Mouse (Mus musculus) naive thymus-derived CD4-positive, alpha-beta T cell, adult 2 months (primary cell): ENCODE results near the gene Runx2.

Experiments used
- DNase-seq: peaks from one replicate; pipeline ENCODE4 v3.0.0-alpha.2; 2011; ENCODE audit warnings: low read depth

The Runx2 gene

GRCm38 (mm10) chr17:44620456-44620855 lies 194.1 kb downstream of the Runx2 start:
- no peak for DNase-seq

DNA sequence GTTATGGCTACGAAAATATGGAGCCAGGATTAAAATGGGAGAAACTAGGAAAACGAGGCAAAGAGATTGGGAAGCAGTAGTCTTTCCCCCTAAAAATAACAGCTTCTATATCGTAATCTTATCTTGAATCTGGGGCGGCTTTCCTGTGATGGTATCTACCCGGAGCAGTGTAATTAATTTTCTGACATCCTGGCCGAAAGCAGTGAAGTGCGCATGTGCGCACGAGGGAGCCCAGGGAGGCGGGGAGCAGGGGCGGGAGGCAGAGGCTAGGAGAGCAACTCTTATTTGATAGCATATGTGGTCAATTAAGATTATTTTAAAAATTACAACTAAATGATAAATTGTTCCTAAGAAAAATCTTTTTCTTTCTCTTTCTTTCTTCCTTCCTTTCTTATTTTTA lies 195.9 kb downstream of the Runx2 start:
- DNase-seq, result no peak

- DNase-seq, result no peak
Measured at GRCm38 (mm10) chr17:44618175-44618574, 196.4 kb downstream of the Runx2 start.

DNA sequence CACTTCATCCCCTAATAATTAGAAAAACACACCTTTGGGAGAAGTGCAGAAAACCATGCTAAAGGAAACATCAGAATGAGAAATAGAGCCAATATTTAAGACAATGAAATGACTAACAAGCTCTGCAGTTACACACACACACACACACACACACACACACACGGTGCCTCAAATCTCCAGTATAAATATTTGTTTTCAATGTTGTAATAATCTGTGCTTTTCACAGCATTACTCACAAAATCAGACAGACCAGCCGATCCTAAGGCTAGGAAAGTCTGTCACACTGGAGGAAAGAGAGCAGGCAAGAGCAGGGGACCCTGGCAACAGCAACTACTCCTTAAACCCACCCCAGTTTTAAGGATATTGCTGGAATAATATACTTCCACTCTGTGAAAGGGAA lies 196.9 kb downstream of the Runx2 start:
- DNase-seq, result no peak

- no peak for DNase-seq
Measured at GRCm38 (mm10) chr17:44613716-44614715, 200.6 kb downstream of the Runx2 start.

- no peak for DNase-seq
Measured at GRCm38 (mm10) chr17:44612641-44613040, 202.0 kb downstream of the Runx2 start.

DNA sequence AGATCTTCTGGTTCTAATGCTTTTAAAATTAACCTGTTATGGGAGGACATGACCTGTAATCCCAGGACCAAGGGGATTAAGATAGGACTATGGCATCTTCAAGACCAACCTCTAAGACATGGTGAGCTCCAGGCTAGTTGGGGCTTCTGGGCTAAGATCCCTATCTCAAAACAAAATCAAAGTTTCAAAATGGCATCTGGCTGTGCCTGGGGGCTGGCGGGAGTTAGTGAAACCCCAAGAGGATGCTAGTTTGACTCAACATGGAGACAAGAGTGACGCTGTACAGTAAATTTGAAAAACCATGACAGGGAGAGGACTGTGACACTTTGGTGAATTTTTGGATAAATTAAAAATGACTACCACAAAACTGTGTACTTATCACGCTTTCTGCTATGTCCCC lies 202.6 kb downstream of the Runx2 start:
- DNase-seq, result no peak

DNA sequence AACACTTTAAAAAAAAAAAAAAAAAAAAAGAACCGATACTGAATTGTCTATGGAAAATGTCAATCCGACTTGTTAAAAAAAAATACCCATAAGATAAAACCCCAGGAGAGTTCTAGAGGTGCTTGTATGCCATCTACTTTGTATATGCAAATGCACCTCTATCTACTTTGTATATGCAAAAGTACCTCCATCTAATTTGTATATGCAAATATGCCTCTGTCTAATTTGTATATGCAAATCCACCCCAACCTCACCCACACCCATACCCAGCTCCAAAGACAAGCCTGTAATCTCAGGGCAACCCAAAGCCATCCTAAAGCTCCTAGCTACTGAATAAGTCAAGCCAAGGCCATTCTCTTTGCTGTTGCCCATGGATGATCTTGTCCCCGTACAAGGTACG lies 203.1 kb downstream of the Runx2 start:
- no peak for DNase-seq

- DNase-seq, result no peak
Measured at GRCm38 (mm10) chr17:44610828-44611227, 203.8 kb downstream of the Runx2 start.

- no peak for DNase-seq
Measured at GRCm38 (mm10) chr17:44609897-44610641, 204.5 kb downstream of the Runx2 start.

DNA sequence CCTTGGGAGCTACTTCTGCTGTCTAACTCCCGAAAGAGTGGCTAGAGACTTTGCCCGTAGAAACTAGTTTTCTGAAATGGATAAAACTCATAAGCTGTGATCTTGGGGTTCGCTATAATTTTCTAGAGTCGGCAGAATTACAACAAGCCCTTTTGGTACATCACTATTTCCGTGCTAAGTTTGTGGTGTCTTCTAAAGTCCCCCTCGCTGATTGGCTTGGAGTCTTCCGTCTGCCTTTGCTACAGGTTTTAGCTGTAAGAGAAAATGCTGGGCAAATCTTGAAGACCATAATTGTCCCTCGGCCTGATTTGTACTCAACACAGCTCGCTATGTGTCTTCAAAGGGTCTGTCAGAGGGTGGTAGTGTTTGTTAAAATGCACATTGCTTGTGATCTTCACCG lies 205.2 kb downstream of the Runx2 start:
- DNase-seq, result no peak

GRCm38 (mm10) chr17:44608907-44609306 lies 205.7 kb downstream of the Runx2 start:
- no peak for DNase-seq

- DNase-seq, result no peak
Measured at GRCm38 (mm10) chr17:44607383-44607782, 207.2 kb downstream of the Runx2 start.

DNA sequence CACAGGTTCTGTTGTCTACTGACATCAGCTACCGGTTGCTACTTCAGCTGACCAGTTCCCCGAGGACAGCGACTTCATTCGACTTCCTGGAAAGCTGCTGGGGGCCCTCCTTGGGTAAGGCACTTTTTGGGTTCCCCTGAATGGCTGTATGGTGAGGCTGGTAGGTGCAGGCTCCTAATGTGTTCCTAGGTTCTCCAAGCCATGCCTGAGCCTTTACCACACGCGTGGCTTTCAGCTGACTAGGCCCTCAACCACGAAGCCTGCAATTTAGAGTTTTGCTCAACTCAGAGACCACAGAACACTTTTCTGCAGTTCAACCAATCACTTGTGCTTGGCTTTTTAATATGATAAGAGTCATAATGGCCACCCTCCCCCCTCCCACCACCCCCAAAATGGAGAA lies 208.4 kb downstream of the Runx2 start:
- no peak for DNase-seq

- DNase-seq, result no peak
Measured at GRCm38 (mm10) chr17:44605749-44606148, 208.8 kb downstream of the Runx2 start.

DNA sequence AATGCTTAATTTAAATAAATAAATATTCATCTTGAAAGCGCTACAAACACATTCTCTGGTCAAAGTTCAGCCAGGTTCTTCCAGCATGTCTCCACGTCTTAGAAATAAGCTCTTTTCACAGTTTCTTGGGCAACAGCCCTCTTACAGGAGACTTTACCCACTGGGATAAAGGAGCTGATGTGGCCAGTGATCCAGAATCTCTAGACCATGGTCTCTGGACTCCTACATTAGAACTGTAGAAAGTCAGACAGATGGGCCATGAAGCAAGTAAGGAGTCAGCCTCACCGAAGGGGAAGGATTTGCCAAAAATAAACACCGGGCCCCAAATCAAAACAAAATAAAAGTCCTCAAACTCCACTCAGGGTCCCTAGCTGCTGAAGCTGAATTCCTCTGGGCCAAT lies 211.4 kb downstream of the Runx2 start:
- DNase-seq, result no peak

DNA sequence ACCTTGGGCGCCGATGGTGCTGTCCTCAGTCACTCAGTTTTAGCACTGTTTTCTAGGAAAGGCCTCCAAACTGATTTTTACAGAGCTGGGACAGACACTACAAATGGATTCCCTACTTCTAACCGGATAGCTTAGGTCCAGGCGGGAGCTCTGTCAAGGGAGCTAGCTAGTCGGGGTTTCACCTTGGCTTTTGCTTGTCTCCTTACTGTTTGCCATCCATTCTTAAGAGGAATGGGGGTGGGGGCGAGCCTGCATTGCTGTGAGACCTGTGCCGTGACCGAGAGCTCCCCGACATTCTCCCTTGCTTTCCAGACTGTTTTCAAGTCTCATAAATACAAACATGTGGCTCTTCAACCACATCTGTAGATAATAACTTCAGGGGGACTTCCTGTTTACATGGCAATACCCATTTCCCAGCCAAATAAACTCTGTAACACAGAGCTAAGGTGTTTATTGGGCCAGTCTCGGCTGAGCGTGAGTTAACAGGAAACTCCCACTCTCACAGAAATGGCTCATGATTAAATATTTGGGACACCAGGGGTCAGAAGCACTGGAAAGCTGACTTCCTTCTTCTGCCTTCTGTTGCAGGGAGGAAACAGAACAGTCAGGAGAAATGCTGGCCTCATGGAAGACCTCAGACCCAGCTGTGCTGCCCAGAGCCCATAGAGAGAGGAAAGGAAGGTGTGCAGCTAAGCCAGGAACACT lies 213.1 kb downstream of the Runx2 start:
- no peak for DNase-seq

GRCm38 (mm10) chr17:44599856-44600255 lies 214.7 kb downstream of the Runx2 start:
- no peak for DNase-seq

GRCm38 (mm10) chr17:44599132-44599531 lies 215.5 kb downstream of the Runx2 start:
- DNase-seq, result no peak

DNA sequence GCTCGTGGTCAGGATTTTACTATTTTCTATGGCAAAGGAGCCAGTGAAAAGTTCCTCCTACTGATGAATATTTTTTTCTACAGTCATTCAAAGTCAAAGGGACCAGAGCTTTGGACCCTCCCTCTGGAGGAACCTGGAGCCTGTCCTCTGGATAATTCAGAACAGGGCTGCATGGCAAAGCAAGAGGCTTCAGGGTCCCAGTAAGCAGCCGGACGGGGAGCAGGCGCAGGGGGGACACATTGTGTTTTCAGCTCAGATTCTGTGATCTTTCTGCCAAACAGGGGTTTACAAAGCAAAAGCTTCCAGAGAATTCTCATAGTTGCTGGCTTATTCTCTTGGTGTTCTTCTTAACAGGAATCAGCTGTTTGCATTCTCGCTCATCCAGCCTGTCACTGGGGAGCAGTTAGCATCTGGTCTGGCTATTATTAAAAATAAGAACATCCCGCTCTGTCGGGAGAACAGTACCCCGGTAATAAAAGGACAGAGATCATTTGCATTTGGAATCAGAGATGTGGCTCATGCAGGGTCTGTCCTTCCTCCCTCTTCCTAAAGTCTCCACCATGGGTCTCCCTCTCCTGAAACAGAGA lies 216.6 kb downstream of the Runx2 start:
- no peak for DNase-seq

DNA sequence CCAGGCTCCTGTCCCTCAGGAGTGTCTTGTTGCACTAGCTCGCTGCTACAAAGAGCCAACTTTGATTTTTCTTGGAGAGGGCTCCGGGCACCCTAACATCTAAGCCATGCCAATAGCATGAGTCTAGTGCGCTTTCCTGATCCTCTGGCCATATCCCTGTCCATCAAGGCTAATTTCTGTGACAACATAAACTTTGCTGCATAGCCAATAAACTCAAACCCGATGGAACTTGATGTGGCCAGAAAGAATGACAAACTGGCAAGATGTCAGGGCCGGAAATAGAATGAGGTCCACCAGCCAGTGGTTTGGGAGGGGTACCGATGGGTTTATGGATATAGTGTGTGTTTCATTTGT lies 221.9 kb downstream of the Runx2 start:
- DNase-seq, result no peak

GRCm38 (mm10) chr17:44592067-44592736 lies 222.4 kb downstream of the Runx2 start:
- no peak for DNase-seq
